Mouse (Mus musculus) embryonic fibroblast, embryonic 13.5 days (primary cell): ENCODE measurements at regions not wholly inside any gene's neighbourhood (a gene's known extent, or its start where the extent isn't known, plus 50 kb on each side); places are given as distances from the start of the nearest gene placed in this dataset.

Experiments
- CTCF ChIP-seq: IDR thresholded peaks from 2 replicates; pipeline ENCODE4 v1.5.1; 2011; ENCODE audit warnings: mild to moderate bottlenecking, control low read depth, low read length, moderate library complexity, borderline replicate concordance; ENCODE audit not compliant: insufficient read depth
- POLR2A ChIP-seq: IDR thresholded peaks from 2 replicates; pipeline ENCODE4 v1.6.1; 2011; ENCODE audit warnings: low read depth, mild to moderate bottlenecking, control low read depth, low read length, moderate library complexity

- 0 out of 2 replicates have a peak, but pooled peaks have one; percentile 20 for TF ChIP-seq CTCF
- TF ChIP-seq POLR2A, result no peak
Observed at GRCm38 (mm10) chr13:119283448-119283847, 145.0 kb upstream of the Paip1 start.
